Mouse (Mus musculus): ENCODE measurements around the gene Nubp2.

DNA sequence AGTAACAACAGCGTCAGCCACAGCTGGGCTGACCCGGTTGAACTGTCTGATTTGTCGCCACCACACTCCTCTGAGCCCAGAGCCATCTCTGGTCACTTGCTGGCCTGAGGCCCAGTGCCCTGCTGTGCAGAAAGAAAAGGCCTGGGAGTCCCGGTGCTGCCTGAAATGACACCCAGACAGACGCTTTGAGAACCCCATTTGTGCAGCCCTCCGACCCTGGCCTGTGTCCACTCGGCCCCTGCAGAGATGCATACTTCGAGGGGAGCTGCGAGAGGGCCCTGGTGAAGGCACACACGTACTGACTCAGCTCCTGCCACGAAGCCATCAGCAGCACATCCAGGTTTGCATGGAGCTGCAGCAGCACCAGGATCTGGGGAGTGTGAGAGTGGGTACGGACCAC lies 6.6 kb upstream of the Nubp2 start:
- no peak for TF ChIP-seq POLR2A (IDR thresholded peaks at IDR 0.05; ENCODE audit: borderline replicate concordance, insufficient read depth, low read length)
- TF ChIP-seq CTCF (IDR thresholded peaks at IDR 0.05; ENCODE audit: borderline replicate concordance, insufficient read depth, low read depth, low read length) = no peak

All from cerebellum, adult 2 months (tissue).